Mouse (Mus musculus): ENCODE results near the gene Mxra8. TPM values are rescaled to one million over a fixed set of nuclear protein-coding genes. Genes with fewer than 3 reads are reported as not detected.

Gene Mxra8
- polyA plus RNA-seq, 1 experiment: not detected

DNA sequence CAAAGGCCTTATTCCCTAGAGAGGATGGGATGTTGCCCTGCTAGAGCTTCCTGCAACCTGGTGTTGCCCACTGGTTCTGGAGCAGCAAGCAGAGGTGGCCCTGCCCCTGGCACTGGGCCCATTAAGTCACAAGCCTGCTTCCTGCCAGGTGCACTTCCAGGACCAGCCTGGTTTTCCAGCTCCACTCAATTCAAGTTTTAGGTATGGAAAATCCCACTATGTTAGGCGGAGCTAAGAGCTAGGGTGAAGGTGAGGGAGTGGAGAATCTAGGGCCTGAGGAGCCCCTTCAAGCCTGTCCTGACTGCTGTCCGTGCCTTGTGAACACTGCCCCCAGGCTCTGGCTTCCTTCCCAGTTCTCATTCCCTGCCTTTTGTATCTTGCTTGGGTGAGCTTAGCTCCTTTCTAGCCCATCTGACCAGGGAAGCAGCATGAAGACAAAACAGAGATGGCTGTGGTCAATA is 12.5 kb downstream of the Mxra8 start:
- Histone ChIP-seq H3K9me3 (ENCODE audit: control insufficient read depth, low read length) (no peaks in the 10 kb centered on the region), H3K4me1 (ENCODE audit: control insufficient read depth) (peaks cover 77% of the 10 kb centered on the region), H3K36me3 (ENCODE audit: control insufficient read depth) (peaks cover 70% of the 10 kb centered on the region), H3K27me3 (ENCODE audit: control insufficient read depth) (no peaks in the 10 kb centered on the region), H3K4me3 (replicated peaks) (no peak overlapping the region)
- TF ChIP-seq TAL1 (IDR thresholded peaks at IDR 0.05; ENCODE audit: low read length): no peak
- no peak for TF ChIP-seq GATA1 (IDR thresholded peaks at IDR 0.05; ENCODE audit: low read length)

DNA sequence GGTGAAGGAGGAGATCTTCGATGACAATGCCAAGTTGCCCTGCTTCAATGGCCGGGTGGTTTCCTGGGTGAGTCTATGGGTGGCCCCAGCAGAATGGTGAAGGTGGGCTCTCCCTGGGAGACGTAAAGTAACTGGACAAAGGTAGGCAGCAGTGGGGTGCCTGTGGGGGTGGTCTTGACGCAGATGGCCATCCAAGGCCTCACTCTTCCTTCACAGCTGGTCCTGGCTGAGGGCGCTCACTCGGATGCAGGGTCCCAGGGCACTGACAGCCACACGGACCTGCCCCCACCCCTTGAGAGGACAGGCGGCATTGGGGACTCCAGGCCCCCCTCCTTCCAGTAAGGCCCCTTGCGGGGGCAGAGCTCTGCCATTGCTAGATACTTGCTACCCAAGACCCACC is 13.9 kb downstream of the Mxra8 start:
- H3K4me1 ChIP-seq (ENCODE audit: control insufficient read depth): peaks cover 71% of the 10 kb centered on the region
- H3K27me3 ChIP-seq (ENCODE audit: control insufficient read depth): no peaks in the 10 kb centered on the region
- H3K4me3 ChIP-seq (replicated peaks): no peak overlapping the region
- no peaks in the 10 kb centered on the region for H3K9me3 ChIP-seq (ENCODE audit: control insufficient read depth, low read length)
- peaks cover 85% of the 10 kb centered on the region for H3K36me3 ChIP-seq (ENCODE audit: control insufficient read depth)
- no peak for TF ChIP-seq TAL1 (IDR thresholded peaks at IDR 0.05; ENCODE audit: low read length)
- no peak for TF ChIP-seq GATA1 (IDR thresholded peaks at IDR 0.05; ENCODE audit: low read length)

GRCm38 (mm10) chr4:155854991-155855390 is 15.5 kb downstream of the Mxra8 start:
- Histone ChIP-seq H3K36me3 (ENCODE audit: control insufficient read depth) (peaks cover 93% of the 10 kb centered on the region), H3K4me1 (ENCODE audit: control insufficient read depth) (peaks cover 55% of the 10 kb centered on the region), H3K4me3 (replicated peaks) (no peak overlapping the region), H3K9me3 (ENCODE audit: control insufficient read depth, low read length) (no peaks in the 10 kb centered on the region), H3K27me3 (ENCODE audit: control insufficient read depth) (no peaks in the 10 kb centered on the region)
- TF ChIP-seq GATA1 (IDR thresholded peaks at IDR 0.05; ENCODE audit: low read length): no peak
- TF ChIP-seq TAL1 (IDR thresholded peaks at IDR 0.05; ENCODE audit: low read length): no peak

DNA sequence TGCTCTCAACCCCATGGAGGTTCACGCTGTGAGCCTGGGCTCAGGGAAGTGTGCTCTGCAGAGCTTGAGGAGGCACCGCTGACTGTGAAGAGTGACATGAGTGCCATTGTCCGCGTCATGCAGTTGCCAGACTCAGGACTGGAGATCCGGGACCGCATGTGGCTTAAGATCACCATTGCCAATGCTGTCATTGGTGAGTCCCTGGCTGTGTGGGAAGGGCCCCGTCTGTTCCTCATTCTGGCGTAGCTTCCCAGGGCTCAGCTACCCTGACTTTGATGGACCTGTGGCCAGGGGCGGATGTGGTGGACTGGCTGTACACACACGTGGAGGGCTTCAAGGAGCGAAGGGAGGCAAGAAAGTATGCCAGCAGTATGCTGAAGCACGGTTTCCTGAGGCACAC is 16.6 kb downstream of the Mxra8 start:
- Histone ChIP-seq H3K9me3 (ENCODE audit: control insufficient read depth, low read length) (no peaks in the 10 kb centered on the region), H3K27me3 (ENCODE audit: control insufficient read depth) (no peaks in the 10 kb centered on the region), H3K36me3 (ENCODE audit: control insufficient read depth) (peaks cover 96% of the 10 kb centered on the region), H3K4me1 (ENCODE audit: control insufficient read depth) (peaks cover 47% of the 10 kb centered on the region), H3K4me3 (replicated peaks) (no peak overlapping the region)
- TF ChIP-seq GATA1 (IDR thresholded peaks at IDR 0.05; ENCODE audit: low read length) (no peak), TAL1 (IDR thresholded peaks at IDR 0.05; ENCODE audit: low read length) (no peak)

GRCm38 (mm10) chr4:155856881-155857280 is 17.4 kb downstream of the Mxra8 start:
- no peak for TF ChIP-seq TAL1 (IDR thresholded peaks at IDR 0.05; ENCODE audit: low read length)
- no peak for TF ChIP-seq GATA1 (IDR thresholded peaks at IDR 0.05; ENCODE audit: low read length)
- H3K27me3 ChIP-seq (ENCODE audit: control insufficient read depth): no peaks in the 10 kb centered on the region
- H3K4me3 ChIP-seq (replicated peaks): no peak overlapping the region

DNA sequence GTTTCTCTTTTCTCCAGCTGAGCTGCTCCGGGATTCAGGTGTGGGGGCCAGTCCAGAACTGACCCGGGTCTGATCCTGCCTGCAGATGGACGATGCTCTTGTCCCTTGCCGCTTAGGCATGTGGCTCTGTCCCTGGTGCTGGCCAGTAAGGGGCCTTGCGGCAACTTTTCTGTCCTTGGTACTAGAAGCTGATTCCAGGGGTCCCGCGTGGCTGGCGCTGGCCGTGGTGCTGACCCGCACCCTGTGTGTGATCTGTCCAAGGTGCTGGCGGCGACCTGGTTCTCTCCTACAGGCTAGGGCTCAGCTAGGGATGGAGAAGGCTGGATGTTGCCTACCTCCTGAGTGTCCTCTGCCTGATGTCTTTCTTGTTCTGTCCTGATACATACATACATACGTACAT is 19.8 kb downstream of the Mxra8 start:
- no peak for TF ChIP-seq TAL1 (IDR thresholded peaks at IDR 0.05; ENCODE audit: low read length)
- no peak for TF ChIP-seq GATA1 (IDR thresholded peaks at IDR 0.05; ENCODE audit: low read length)
- Histone ChIP-seq H3K9me3 (ENCODE audit: control insufficient read depth, low read length) (no peaks in the 10 kb centered on the region), H3K27me3 (ENCODE audit: control insufficient read depth) (no peaks in the 10 kb centered on the region), H3K36me3 (ENCODE audit: control insufficient read depth) (peaks cover 82% of the 10 kb centered on the region), H3K4me1 (ENCODE audit: control insufficient read depth) (peaks cover 32% of the 10 kb centered on the region), H3K4me3 (replicated peaks) (no peak overlapping the region)

More at GRCm38 (mm10) chr4:155856881-155857280, 17.4 kb downstream of the Mxra8 start:
- Histone ChIP-seq H3K9me3 (ENCODE audit: control insufficient read depth, low read length) (no peaks in the 10 kb centered on the region), H3K4me1 (ENCODE audit: control insufficient read depth) (peaks cover 39% of the 10 kb centered on the region), H3K36me3 (ENCODE audit: control insufficient read depth) (peaks cover 97% of the 10 kb centered on the region)

- H3K9me3 ChIP-seq (ENCODE audit: control insufficient read depth, low read length): no peaks in the 10 kb centered on the region
- H3K36me3 ChIP-seq (ENCODE audit: control insufficient read depth): peaks cover 82% of the 10 kb centered on the region
- no peak overlapping the region for H3K4me3 ChIP-seq (replicated peaks)
- TF ChIP-seq GATA1 (IDR thresholded peaks at IDR 0.05; ENCODE audit: low read length) (no peak), TAL1 (IDR thresholded peaks at IDR 0.05; ENCODE audit: low read length) (no peak)
- H3K4me1 ChIP-seq (ENCODE audit: control insufficient read depth): peaks cover 10% of the 10 kb centered on the region
- H3K27me3 ChIP-seq (ENCODE audit: control insufficient read depth): no peaks in the 10 kb centered on the region
Observed at GRCm38 (mm10) chr4:155861787-155862186, 22.3 kb downstream of the Mxra8 start.

GRCm38 (mm10) chr4:155863001-155863400 is 23.5 kb downstream of the Mxra8 start, which contains the start of gene Tas1r3:
TSS of gene Tas1r3 (minus strand) at chr4:155863362.
- no peak for TF ChIP-seq TAL1 (IDR thresholded peaks at IDR 0.05; ENCODE audit: low read length)
- no peak for TF ChIP-seq GATA1 (IDR thresholded peaks at IDR 0.05; ENCODE audit: low read length)
- no peaks in the 10 kb centered on the region for H3K27me3 ChIP-seq (ENCODE audit: control insufficient read depth)
- no peak within 1 kb of the TSS for H3K4me3 ChIP-seq (replicated peaks)
- no peaks in the 10 kb centered on the region for H3K9me3 ChIP-seq (ENCODE audit: control insufficient read depth, low read length)
- peaks cover 77% of the 10 kb centered on the region for H3K36me3 ChIP-seq (ENCODE audit: control insufficient read depth)
- H3K4me1 ChIP-seq (ENCODE audit: control insufficient read depth): peaks cover 11% of the 10 kb centered on the region

- peaks cover 44% of the 10 kb centered on the region for H3K4me1 ChIP-seq (ENCODE audit: control insufficient read depth)
- H3K4me3 ChIP-seq (replicated peaks): peak overlapping the region; percentile 87
Observed at GRCm38 (mm10) chr4:155868614-155869298, 29.3 kb downstream of the Mxra8 start.

More at GRCm38 (mm10) chr4:155868614-155869298, 29.3 kb downstream of the Mxra8 start:
- TF ChIP-seq TAL1 (IDR thresholded peaks at IDR 0.05; ENCODE audit: low read length) (no peak), GATA1 (IDR thresholded peaks at IDR 0.05; ENCODE audit: low read length) (no peak)
- Histone ChIP-seq H3K27me3 (ENCODE audit: control insufficient read depth) (no peaks in the 10 kb centered on the region), H3K36me3 (ENCODE audit: control insufficient read depth) (peaks cover 60% of the 10 kb centered on the region), H3K9me3 (ENCODE audit: control insufficient read depth, low read length) (no peaks in the 10 kb centered on the region)
